Mouse (Mus musculus) c-Kit-negative CD71-positive TER-119-positive erythroid progenitor cells, embryonic 14.5 days (primary cell): ENCODE data around the gene Mgat4a.
A peak's percentile ranks its signal among the peaks of the same experiment; 100 is the strongest.

ENCODE experiments used
- DNase-seq: peaks from one replicate; pipeline ENCODE4 v3.0.0-alpha.2; 2013; ENCODE audit warnings: low read depth, low spot score

The Mgat4a gene

GRCm38 (mm10) chr1:37495104-37495503 is 45.7 kb downstream of the Mgat4a start:
- no peak for DNase-seq

DNA sequence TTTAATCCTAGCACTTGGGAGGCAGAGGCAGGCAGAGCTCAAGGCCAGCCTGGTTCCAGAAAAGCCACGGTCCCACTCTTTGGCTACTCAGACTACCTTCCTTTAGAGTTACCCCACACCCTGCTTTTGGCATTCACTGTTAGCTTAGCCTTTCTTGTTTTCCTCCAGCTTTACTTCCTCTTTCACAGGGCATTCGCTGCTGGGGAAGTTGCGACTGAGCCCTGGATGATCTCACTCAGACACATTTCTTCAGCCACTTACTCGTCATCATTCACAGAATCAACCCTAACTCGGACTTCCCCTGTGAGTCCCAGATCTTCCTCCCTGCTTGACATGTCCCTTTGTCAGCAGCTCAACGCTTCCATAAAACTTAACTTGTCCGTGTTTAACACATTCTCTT is 49.1 kb downstream of the Mgat4a start:
- no peak for DNase-seq

- no peak for DNase-seq
These were observed 50.1 kb downstream of the Mgat4a start for GRCm38 (mm10) chr1:37490691-37491212.

- no peak for DNase-seq
These were observed 52.3 kb downstream of the Mgat4a start for GRCm38 (mm10) chr1:37488531-37488930.

DNA sequence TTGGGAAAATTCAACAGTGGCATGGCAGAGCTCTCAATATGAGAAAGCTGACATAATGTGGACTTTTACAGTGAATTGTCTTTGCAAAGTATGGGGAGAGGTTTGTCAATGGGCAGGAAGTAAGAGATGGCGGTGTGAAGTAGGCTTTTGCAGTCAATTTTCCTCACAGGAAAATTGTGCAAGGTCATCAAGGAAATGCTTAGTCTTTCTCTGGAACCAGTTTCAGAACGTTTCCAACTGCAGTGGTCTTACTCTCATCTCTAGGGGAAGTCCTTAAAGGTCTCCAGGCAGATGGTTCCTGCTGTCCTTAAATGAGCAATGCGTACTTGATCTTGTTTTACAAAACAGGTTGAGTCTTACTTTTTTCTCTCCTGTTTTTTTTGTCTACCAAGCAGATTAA is 53.8 kb downstream of the Mgat4a start:
- DNase-seq, result no peak

- no peak for DNase-seq
These were observed 54.4 kb downstream of the Mgat4a start for GRCm38 (mm10) chr1:37486439-37486838.

DNA sequence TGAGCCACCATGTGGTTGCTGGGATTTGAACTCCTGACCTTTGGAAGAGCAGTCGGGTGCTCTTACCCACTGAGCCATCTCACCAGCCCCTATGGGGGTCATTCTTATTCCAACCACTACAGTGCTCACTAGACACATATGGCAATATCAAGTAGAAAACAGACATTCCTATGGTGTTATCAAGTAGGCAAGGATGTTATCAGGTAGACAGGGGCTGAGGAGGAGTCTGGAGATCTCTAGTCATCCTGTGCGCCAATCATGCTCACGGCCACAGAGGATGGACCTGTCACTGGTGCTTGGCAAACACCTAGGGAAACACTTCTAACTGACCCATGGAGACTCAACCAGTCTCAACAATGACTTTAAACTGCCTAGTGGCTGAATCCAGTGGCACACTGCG is 56.2 kb downstream of the Mgat4a start:
- no peak for DNase-seq

GRCm38 (mm10) chr1:37481331-37481730 is 59.5 kb downstream of the Mgat4a start:
- DNase-seq, result peak; percentile 34

DNA sequence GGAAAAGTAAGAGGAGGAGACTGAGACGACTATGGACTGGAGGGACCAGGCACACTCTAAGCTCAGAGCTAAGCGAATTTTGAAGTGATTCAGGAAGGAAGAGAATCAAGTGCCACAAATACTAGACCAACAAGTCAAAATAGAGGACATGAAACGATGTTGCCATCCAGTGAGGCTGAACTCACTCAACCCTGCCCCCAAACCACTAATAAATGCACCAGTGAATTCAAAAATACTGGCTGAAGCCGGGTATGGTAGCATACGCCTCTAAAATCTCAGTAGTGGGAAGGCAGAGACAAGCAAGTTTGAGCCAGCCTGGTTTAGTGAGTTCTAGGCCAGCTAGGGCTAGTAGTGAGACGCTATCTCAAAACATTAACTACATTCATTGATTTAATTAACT is 60.1 kb downstream of the Mgat4a start:
- no peak for DNase-seq

- no peak for DNase-seq
These were observed 61.1 kb downstream of the Mgat4a start for GRCm38 (mm10) chr1:37479759-37480158.

DNA sequence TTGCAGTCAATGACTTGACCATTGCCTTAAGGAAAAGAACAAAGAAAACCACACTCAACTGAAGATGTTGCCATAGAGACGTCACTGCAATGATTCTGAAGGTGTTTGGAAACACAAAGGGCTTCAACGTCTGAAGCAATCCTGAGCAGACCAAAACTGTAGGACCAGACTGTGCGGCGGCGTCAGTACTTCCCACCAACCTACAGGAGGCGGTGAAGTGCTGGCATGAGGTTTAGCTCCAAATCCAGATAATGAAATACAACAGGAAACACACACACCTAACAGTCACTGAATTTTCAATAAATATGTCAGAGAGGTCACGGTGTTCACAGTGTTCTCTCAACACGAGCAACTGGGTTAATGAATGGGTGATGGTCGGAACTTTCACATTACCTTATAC is 61.7 kb downstream of the Mgat4a start:
- peak; percentile 73 for DNase-seq

DNA sequence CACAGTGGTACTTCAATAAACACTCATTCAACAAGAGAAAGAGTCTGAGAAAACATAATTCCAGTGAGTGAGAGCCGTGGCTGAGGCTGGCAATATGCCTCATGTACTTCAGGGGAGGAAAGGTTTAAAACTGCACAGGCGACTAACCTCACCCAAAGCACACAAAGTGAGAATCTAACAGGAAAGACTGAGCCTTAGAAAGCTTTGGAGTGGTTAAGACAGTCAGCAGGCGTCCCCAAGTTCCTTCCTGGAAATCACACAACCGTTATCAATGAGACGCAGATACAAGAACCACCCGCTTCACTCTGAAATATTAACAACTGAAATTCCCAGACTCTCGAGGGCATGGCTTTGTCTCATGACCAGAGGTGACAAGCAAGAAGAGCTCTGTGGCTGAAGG is 62.4 kb downstream of the Mgat4a start:
- DNase-seq, result peak; percentile 77

DNA sequence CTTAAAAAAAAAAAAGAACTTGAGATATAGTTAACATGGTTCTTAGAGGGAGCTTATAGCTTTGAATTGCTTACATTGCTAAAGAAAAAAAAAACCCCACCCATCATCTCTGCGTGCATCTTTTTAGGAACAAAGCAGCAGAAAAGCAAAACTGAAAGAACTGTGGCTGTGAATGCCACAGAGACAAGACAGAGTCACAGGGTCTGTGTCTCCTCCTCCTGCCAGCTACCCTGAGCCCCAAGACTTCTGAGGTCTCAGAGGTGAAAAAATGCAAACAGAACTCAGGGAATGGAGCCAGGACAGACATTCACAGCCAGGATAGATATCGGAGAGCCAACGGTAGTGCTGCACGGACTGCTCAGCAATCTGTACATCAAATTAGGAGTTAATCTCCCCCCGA is 62.9 kb downstream of the Mgat4a start:
- peak; percentile 27 for DNase-seq

DNA sequence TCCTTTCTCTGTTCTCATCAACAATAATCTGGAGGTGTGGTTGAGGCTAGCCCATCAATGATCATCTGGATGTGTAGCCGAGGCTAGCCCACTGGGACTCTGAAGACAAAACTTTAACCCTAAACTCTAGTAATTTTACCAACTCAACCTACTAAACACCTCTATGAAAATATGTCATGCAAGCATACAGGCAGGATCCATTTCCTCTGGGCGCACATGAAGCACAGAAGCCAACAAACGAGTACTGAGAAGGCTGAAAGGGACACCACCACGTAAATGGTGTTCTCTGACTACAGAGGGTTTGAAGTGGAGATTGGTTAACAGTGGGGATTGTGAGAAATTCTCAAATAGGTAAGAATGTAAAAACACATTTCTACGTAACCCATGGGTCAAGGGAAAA is 63.6 kb downstream of the Mgat4a start:
- no peak for DNase-seq

GRCm38 (mm10) chr1:37475312-37475711 is 65.5 kb downstream of the Mgat4a start:
- no peak for DNase-seq

DNA sequence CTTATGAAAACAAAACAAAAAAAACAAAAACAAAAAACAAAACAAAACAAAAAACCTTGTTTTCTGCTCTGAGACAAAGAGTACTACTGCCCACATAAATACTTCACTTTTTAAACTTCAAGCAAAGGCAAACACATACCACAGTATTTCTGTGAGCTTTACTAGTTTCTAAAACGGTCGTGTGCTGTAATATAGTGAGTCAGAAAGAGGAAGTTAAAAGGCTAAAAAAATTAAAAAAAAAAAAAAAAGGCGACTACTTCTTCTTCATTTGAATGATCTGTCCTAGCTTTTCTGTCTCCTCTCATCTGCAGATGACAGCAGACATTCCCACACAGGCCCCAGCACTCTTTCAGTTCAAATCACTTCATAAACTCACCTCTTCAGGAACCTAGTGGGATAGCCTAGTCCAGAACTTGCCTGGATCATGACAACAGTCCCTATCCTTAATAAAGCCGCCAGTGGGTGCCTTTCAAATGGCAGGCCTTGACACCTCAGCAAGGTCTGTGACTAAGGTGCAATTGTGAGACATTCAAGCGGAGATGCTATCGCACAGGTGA is 66.1 kb downstream of the Mgat4a start:
- no peak for DNase-seq

DNA sequence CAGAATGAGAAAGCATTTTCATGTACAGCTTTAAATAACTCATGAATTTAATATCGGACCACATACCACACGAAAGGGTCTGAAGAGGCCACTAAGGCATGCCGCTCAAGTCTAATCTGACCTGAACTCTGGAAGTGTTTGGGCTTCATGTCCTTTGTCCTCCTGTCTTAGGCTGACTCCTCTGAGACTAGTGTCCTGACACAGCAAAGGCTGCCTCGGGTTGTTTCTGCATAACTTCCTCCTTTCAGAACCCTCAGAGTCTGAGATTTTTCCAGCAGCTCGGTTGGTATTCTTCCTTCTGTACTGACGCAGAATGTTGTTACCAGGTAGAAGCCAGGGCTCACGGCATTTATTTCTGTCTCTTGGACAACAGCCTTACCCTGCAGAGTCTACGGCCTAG is 66.8 kb downstream of the Mgat4a start:
- no peak for DNase-seq

DNA sequence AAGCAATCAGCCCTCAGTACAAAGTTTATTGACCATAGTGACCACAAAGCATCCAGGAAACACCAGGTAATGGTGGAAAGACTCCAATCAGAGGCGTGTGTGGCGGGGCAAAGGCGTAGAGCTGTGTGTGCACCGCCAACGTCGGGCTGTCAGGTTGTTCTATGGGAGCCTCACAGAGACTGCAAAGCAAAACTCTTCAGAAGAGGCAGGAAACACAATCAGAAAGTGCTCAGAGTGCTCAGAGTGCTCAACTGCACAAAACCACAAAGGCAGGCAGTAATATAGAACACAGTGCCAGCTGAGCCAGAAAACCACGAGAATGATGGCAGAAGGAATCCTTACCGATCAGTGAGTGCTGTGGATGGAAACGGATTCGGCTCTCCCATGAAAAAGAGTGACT is 67.6 kb downstream of the Mgat4a start:
- DNase-seq, result no peak

DNA sequence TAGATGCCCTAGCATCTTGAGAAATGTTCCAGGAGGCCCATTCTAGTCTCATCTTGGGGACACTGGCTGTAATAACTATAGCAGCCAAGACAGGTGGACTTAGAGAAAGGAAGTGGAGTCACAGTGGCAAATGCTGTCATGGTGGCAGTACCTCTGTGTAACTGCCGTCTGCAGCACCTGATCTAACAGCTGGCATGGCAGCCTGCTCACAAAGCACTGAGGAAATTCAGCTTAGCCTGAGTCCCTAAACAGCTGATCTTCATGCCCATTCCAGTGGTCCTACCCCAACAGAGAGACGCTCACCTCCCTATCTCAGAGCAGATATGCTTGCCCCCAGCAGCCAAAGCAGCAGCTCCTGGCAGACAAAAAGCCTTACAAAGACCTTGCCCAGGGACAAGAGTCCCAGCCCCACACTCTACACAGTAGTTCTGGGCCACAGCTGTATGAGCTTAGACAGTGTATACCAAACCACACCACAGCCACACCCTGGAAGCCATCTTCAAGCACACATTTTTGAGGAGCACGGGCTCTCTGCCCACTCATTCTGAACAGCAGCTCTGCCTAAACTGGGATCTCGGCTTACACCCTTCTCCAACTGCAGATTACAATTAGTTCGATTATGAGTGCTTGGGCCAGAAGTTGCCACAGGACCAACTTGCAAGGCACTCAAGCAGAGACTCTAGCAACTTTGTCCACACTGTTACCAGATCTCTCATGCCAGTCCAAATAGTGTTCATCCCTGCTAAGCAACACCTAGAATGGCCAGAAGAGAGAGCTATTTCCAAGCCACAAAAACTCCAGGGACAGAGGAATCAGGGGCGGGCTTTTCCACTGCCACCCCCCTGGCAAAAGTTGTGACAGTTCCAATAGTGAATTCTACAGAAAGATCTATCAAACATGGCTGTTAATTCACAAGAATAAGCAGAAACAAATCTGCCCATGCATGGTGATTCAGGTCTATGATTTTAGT is 69.4 kb downstream of the Mgat4a start:
- DNase-seq, result no peak

- no peak for DNase-seq
These were observed 71.8 kb downstream of the Mgat4a start for GRCm38 (mm10) chr1:37469007-37469406.

- no peak for DNase-seq
These were observed 73.0 kb downstream of the Mgat4a start for GRCm38 (mm10) chr1:37467806-37468205.

GRCm38 (mm10) chr1:37466322-37466995 is 74.4 kb downstream of the Mgat4a start:
- DNase-seq, result no peak
